8 mouse cellular contexts compared by ENCODE assay signal in genomic region chr6:55379641-55380335, GRCm38 (mm10). TPM values are rescaled to one million over a fixed set of nuclear protein-coding genes. Genes with fewer than 3 reads are reported as not detected.
DNase-seq lines count a peak whose midpoint lies in the region; ATAC-seq and TF ChIP-seq lines count a peak whose summit lies in the region.

No protein-coding gene starts in this region.

- intact Hi-C loops in heart, postnatal 25 days (cut with DNase I): no loop called here

- H3K27me3 ChIP-seq in hindbrain, embryonic 11.5 days (ENCODE audit: control insufficient read depth, insufficient read depth, low read length): no peaks in the 10 kb centered on the region
- no peaks in the 10 kb centered on the region for H3K27me3 ChIP-seq in liver, adult 2 months (ENCODE audit: control insufficient read depth, insufficient read depth, low read length)

- H3K36me3 ChIP-seq in hindbrain, embryonic 11.5 days (ENCODE audit: control insufficient read depth, insufficient read depth, low read length): no peaks in the 10 kb centered on the region
- H3K36me3 ChIP-seq in liver, adult 2 months (ENCODE audit: control insufficient read depth, insufficient read depth, low read length): no peaks in the 10 kb centered on the region

- H3K27ac ChIP-seq in hindbrain, embryonic 11.5 days (ENCODE audit: low read depth, low read length): no peak overlapping the region
- no peak overlapping the region for H3K27ac ChIP-seq in liver, adult 2 months (replicated peaks; ENCODE audit: insufficient read depth, low read depth, low read length)

- no peaks in the 10 kb centered on the region for H3K79me2 ChIP-seq in liver, adult 2 months (ENCODE audit: control insufficient read depth, insufficient read depth, low read length)

- ATAC-seq in hindbrain, embryonic 11.5 days (ENCODE audit: low FRiP score): peak; percentile 54
- ATAC-seq in inflammation-experienced regulatory T-cells, adult 6 months: no peak

- peak; percentile 95 for DNase-seq in heart, adult 11 months
- no peak for DNase-seq in heart, postnatal 25 days (ENCODE audit: low spot score)
- peak; percentile 69 for DNase-seq in ES-CJ7 (ENCODE audit: low read depth, low spot score)
- DNase-seq in cerebellum, adult 9-10 months: peak; percentile 55
- peak; percentile 67 for DNase-seq in hindbrain, embryonic 11.5 days (ENCODE audit: low spot score)
- peak; percentile 30 for DNase-seq in liver, adult 2 months (ENCODE audit: extremely low read depth, low read depth, low spot score)
- peak; percentile 5 for DNase-seq in naive thymus-derived CD4-positive, alpha-beta T cell, adult 2 months (ENCODE audit: low read depth)

- H3K9me3 ChIP-seq in hindbrain, embryonic 11.5 days (ENCODE audit: control insufficient read depth, low read length): no peaks in the 10 kb centered on the region

- no peaks in the 10 kb centered on the region for H3K4me1 ChIP-seq in hindbrain, embryonic 11.5 days (replicated peaks; ENCODE audit: control insufficient read depth, insufficient read depth, low read length)
- no peaks in the 10 kb centered on the region; the same call in 1 of the 2 replicates for H3K4me1 ChIP-seq in liver, adult 2 months (ENCODE audit: control insufficient read depth, insufficient read depth, low read length)

- H3K4me3 ChIP-seq in hindbrain, embryonic 11.5 days (ENCODE audit: low read depth, low read length): no peak overlapping the region
- H3K4me3 ChIP-seq in liver, adult 2 months (ENCODE audit: insufficient read depth, low read depth, low read length): no peak overlapping the region

- TF ChIP-seq CTCF in liver, adult 2 months (IDR thresholded peaks at IDR 0.05; ENCODE audit: low read depth, low read length): peak; percentile 59; the same call in 1 of the 2 replicates

- no peak for TF ChIP-seq POLR2A in liver, adult 2 months (IDR thresholded peaks at IDR 0.05; ENCODE audit: extremely low read depth, insufficient read depth, low read length)

- H3K4me2 ChIP-seq in hindbrain, embryonic 11.5 days (replicated peaks; ENCODE audit: low read depth, low read length): no peak overlapping the region

- no peak overlapping the region for H3K9ac ChIP-seq in hindbrain, embryonic 11.5 days (ENCODE audit: low read depth, low read length)
- no peak overlapping the region for H3K9ac ChIP-seq in liver, adult 2 months (ENCODE audit: low read depth, low read length)

- WGBS in hindbrain, embryonic 11.5 days: 37% methylated on average over 3 of the region's 3 CpGs
- WGBS in liver, adult 2 months: 48% methylated on average over 3 of the region's 3 CpGs

RNA-seq across cellular contexts. Expression of gene Ghrhr, which starts 3.7 kb away (rescaled TPM):
- not detected for total RNA-seq in heart, postnatal 25 days (2021)
- not detected in 2 replicates for polyA plus RNA-seq in hindbrain, embryonic 11.5 days (2014; fragmentation: Nextera tagmentation; extraction: Ambion mirVana)
- 0.09 TPM in 1 of 2 replicates, not detected in the other for total RNA-seq in liver, adult 2 months (2014; rRNA removed)
- polyA plus RNA-seq in liver, adult 2 months (2012; rRNA removed): 0.09 TPM in 1 of 2 replicates, not detected in the other
- not detected for polyA plus RNA-seq in inflammation-experienced regulatory T-cells, adult 6 months (2017; shearing (Covaris generic))

RNA-seq across cellular contexts. Expression of gene Aqp1, which starts 43.6 kb away (rescaled TPM):
- 100 to 1,000 TPM; 426 to 457 TPM for total RNA-seq in heart, postnatal 25 days (2021)
- 0.46 and 0.56 TPM in 2 replicates for polyA plus RNA-seq in hindbrain, embryonic 11.5 days (2014; fragmentation: Nextera tagmentation; extraction: Ambion mirVana)
- total RNA-seq in liver, adult 2 months (2014; rRNA removed): 78.1 and 91.4 TPM in 2 replicates
- polyA plus RNA-seq in liver, adult 2 months (2012; rRNA removed): 78.3 and 88.6 TPM in 2 replicates
- not detected for polyA plus RNA-seq in inflammation-experienced regulatory T-cells, adult 6 months (2017; shearing (Covaris generic))

Comparison
In these comparisons a context has a peak if more than half of its experiments do, and no peak if none do; other contexts are left out.
1. RNA of gene Aqp1, which starts 43.6 kb away (polyA plus RNA-seq): 78.3 to 88.6 TPM in liver, adult 2 months; 0.46 to 0.56 TPM in hindbrain, embryonic 11.5 days and not detected in inflammation-experienced regulatory T-cells, adult 6 months; every median in the first group is over 10 times any median in the second.